Mouse (Mus musculus) liver, adult 2 months (tissue): ENCODE results near the gene Lama5. TPM values are rescaled to one million over a fixed set of nuclear protein-coding genes. Genes with fewer than 3 reads are reported as not detected.
A peak's percentile ranks its signal among the peaks of the same experiment; 100 is the strongest.

Experiments
- DNase-seq: peaks from one replicate; pipeline ENCODE4 v3.0.0-alpha.2; 2011; ENCODE audit warnings: low read depth, low spot score; ENCODE audit errors: extremely low read depth
- H3K27ac ChIP-seq: fragments of 200-500 bp; replicated peaks from 2 replicates; pipeline ENCODE4 v1.5.1; 2012; ENCODE audit warnings: low read depth, mild to moderate bottlenecking, control low read depth, inconsistent platforms, low read length; ENCODE audit not compliant: insufficient read depth
- H3K27me3 ChIP-seq: fragments of 200-500 bp; 2 replicates; pipeline ENCODE4 v1.6.1; 2012; ENCODE audit warnings: mild to moderate bottlenecking, moderate library complexity, low read length, inconsistent platforms; ENCODE audit not compliant: control insufficient read depth, insufficient read depth
- H3K36me3 ChIP-seq: fragments of 200-500 bp; 2 replicates; pipeline ENCODE4 v1.6.1; 2012; ENCODE audit warnings: low read length, inconsistent platforms; ENCODE audit not compliant: control insufficient read depth, insufficient read depth
- H3K4me1 ChIP-seq: fragments of 200-500 bp; 2 replicates; pipeline ENCODE4 v1.6.1; 2011; ENCODE audit warnings: low read length; ENCODE audit not compliant: control insufficient read depth, insufficient read depth
- H3K4me3 ChIP-seq: fragments of 200-500 bp; 2 replicates; pipeline ENCODE4 v1.5.1; 2011; ENCODE audit warnings: low read depth, mild to moderate bottlenecking, control low read depth, low read length, moderate library complexity; ENCODE audit not compliant: insufficient read depth
- H3K79me2 ChIP-seq: fragments of 200-500 bp; 2 replicates; pipeline ENCODE4 v1.6.1; 2012; ENCODE audit warnings: inconsistent platforms, mild to moderate bottlenecking, low read length, moderate library complexity; ENCODE audit not compliant: control insufficient read depth, insufficient read depth
- H3K9ac ChIP-seq: fragments of 200-500 bp; 2 replicates; pipeline ENCODE4 v1.6.1; 2012; ENCODE audit warnings: low read depth, mild to moderate bottlenecking, control low read depth, inconsistent platforms, low read length
- CTCF ChIP-seq: fragments of 200-500 bp; IDR thresholded peaks from 2 replicates; pipeline ENCODE4 v1.5.1; 2011; ENCODE audit warnings: low read depth, low read length, control low read depth
- POLR2A ChIP-seq: fragments of 200-500 bp; IDR thresholded peaks from 2 replicates; pipeline ENCODE4 v1.6.1; 2011; ENCODE audit warnings: low read length, control low read depth; ENCODE audit not compliant: insufficient read depth; ENCODE audit errors: extremely low read depth
- WGBS: fragments of 180-500 bp; shearing (Covaris S2); methylation state at CpG from one replicate; pipeline ENCODE4 v1.1.7; 2018; 5-methylcytosine and 5-hydroxymethylcytosine counted together
- polyA plus RNA-seq: library from polyadenylated mRNA; depleted of rRNA; stranded (reverse); fragments of >200 nt; gene quantifications from 2 replicates; pipeline ENCODE4 v1.2.3, GENCODE M21; 2012
- total RNA-seq: library from RNA; depleted of rRNA; stranded (reverse); fragments of >200 nt; gene quantifications from 2 replicates; pipeline ENCODE4 v1.2.3, GENCODE M21; 2014

The Lama5 gene
- total and polyA plus RNA-seq, 2 experiments = 0.65 to 4.0 TPM

GRCm38 (mm10) chr2:180256296-180257000, 30.8 kb upstream of the Lama5 start:
- peak overlapping the region; percentile 64 for H3K27ac ChIP-seq
- WGBS = 19% methylated on average over 26 of the region's 26 CpGs

GRCm38 (mm10) chr2:180255701-180256100, 30.0 kb upstream of the Lama5 start:
- WGBS = 68% methylated on average over 9 of the region's 9 CpGs
- Histone ChIP-seq H3K27me3 (no peaks in the 10 kb centered on the region), H3K4me1 (peaks cover 4% of the 10 kb centered on the region), H3K27ac (peak overlapping the region; percentile 64), H3K79me2 (no peaks in the 10 kb centered on the region), H3K4me3 (no peak overlapping the region), H3K9ac (no peak overlapping the region), H3K36me3 (peaks cover 7% of the 10 kb centered on the region; the same call in 1 of the 2 replicates)
- TF ChIP-seq POLR2A (no peak), CTCF (no peak)
- DNase-seq = peak; percentile 73

More at GRCm38 (mm10) chr2:180256296-180257000, 30.8 kb upstream of the Lama5 start:
- peak overlapping the region; percentile 61 for H3K9ac ChIP-seq
- peak overlapping the region; percentile 65 for H3K4me3 ChIP-seq
- peak; percentile 60 for DNase-seq
- H3K79me2 ChIP-seq = no peaks in the 10 kb centered on the region
- H3K27me3 ChIP-seq = no peaks in the 10 kb centered on the region
- H3K36me3 ChIP-seq = peaks cover 7% of the 10 kb centered on the region; the same call in 1 of the 2 replicates
- no peak for TF ChIP-seq CTCF
- TF ChIP-seq POLR2A = no peak
- peaks cover 4% of the 10 kb centered on the region for H3K4me1 ChIP-seq

- no peak overlapping the region for H3K9ac ChIP-seq
- peaks cover 7% of the 10 kb centered on the region; the same call in 1 of the 2 replicates for H3K36me3 ChIP-seq
- no peak for DNase-seq
- no peak overlapping the region for H3K4me3 ChIP-seq
- no peaks in the 10 kb centered on the region for H3K27me3 ChIP-seq
- 91% methylated on average over 5 of the region's 5 CpGs for WGBS
- H3K4me1 ChIP-seq = peaks cover 6% of the 10 kb centered on the region
- no peak overlapping the region for H3K27ac ChIP-seq
- H3K79me2 ChIP-seq = no peaks in the 10 kb centered on the region
- no peak for TF ChIP-seq CTCF
- no peak for TF ChIP-seq POLR2A
Observed at GRCm38 (mm10) chr2:180254436-180255209, 29.0 kb upstream of the Lama5 start.

- DNase-seq = no peak
- no peak overlapping the region for H3K9ac ChIP-seq
- H3K4me1 ChIP-seq = peaks cover 5% of the 10 kb centered on the region
- H3K27me3 ChIP-seq = no peaks in the 10 kb centered on the region
- no peak overlapping the region for H3K4me3 ChIP-seq
- H3K36me3 ChIP-seq = no peaks in the 10 kb centered on the region
- whole genome bisulfite sequencing = 76% methylated on average over 3 of the region's 3 CpGs
- H3K79me2 ChIP-seq = no peaks in the 10 kb centered on the region
- TF ChIP-seq POLR2A = no peak
- TF ChIP-seq CTCF = no peak
- no peak overlapping the region for H3K27ac ChIP-seq
Observed at GRCm38 (mm10) chr2:180251838-180252237, 26.2 kb upstream of the Lama5 start.

GRCm38 (mm10) chr2:180250930-180251611, 25.4 kb upstream of the Lama5 start:
- Histone ChIP-seq H3K27ac (no peak overlapping the region), H3K9ac (no peak overlapping the region), H3K27me3 (no peaks in the 10 kb centered on the region), H3K36me3 (no peaks in the 10 kb centered on the region), H3K79me2 (no peaks in the 10 kb centered on the region), H3K4me1 (peaks cover 3% of the 10 kb centered on the region; the same call in 1 of the 2 replicates), H3K4me3 (no peak overlapping the region)
- WGBS = 25% methylated on average over 11 of the region's 11 CpGs
- peak; percentile 68 for DNase-seq
- TF ChIP-seq POLR2A = no peak
- peak; percentile 76 for TF ChIP-seq CTCF
